Mouse (Mus musculus) ES-E14 (cell line): ENCODE results near the gene 4931406P16Rik.

Experiments
- CHD2 ChIP-seq: IDR thresholded peaks from 2 replicates; pipeline ENCODE4 v1.6.1; 2014; ENCODE audit warnings: mild to moderate bottlenecking, low read depth, low read length, inconsistent platforms
- HCFC1 ChIP-seq: IDR thresholded peaks from 2 replicates; pipeline ENCODE4 v1.6.1; 2012; ENCODE audit warnings: low read length, inconsistent platforms, borderline replicate concordance; ENCODE audit not compliant: insufficient read depth
- MAFK ChIP-seq: IDR thresholded peaks from 2 replicates; pipeline ENCODE4 v1.6.1; 2014; ENCODE audit warnings: mild to moderate bottlenecking, low read depth, low read length, inconsistent platforms; ENCODE audit not compliant: insufficient read depth
- ZC3H11A ChIP-seq: IDR thresholded peaks from 2 replicates; pipeline ENCODE4 v1.6.1; 2012; ENCODE audit warnings: low read depth, mild to moderate bottlenecking, inconsistent platforms, low read length, borderline replicate concordance
- ZNF384 ChIP-seq: IDR thresholded peaks from 2 replicates; pipeline ENCODE4 v1.6.1; 2012; ENCODE audit warnings: low read depth, low read length, inconsistent platforms

DNA sequence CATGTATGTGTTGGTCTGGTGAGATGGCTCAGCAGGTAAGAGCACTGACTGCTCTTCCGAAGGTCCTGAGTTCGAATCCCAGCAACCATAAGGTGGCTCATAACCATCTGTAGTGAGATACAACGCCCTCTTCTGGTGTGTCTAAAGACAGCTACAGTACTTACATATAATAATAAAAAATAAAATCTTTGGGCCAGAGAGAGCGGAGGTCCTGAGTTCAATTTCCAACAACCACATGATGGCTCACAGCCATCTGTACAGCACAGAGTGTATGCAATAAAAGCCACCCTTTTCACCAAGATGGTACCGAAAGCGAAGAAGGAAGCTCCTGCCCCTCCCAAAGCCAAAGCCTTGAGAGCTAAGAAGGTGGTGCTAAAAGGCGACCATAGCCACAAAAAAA lies 62.6 kb downstream of the 4931406P16Rik start, which contains the start of gene Gm6096:
- no peak for TF ChIP-seq HCFC1
- no peak for TF ChIP-seq ZNF384
- TF ChIP-seq CHD2: no peak
- no peak for TF ChIP-seq ZC3H11A
- TF ChIP-seq MAFK: no peak
